ENCODE assay signal across 15 mouse cellular contexts in genomic region chr7:130640681-130641080, GRCm38 (mm10).
DNase-seq lines count a peak whose midpoint lies in the region; ATAC-seq and TF ChIP-seq lines count a peak whose summit lies in the region.
"Had no signal": no experiment of that assay in that cellular context is flagged by ENCODE, and none has a peak within 500 bp of the region (broad histone marks: within the 10 kb centered on the region; RNA-seq: fewer than 3 reads in every experiment).

No protein-coding gene starts in this region.

- 65% methylated on average over 9 of the region's 9 CpGs for WGBS in heart, adult 2 months
- WGBS in embryonic facial prominence, embryonic 14.5 days = 81% methylated on average over 9 of the region's 9 CpGs
- 76% methylated on average over 9 of the region's 9 CpGs for WGBS in liver, postnatal 0 days (ENCODE audit: insufficient replicate concordance)

- no peak for DNase-seq in heart, adult 2 months
- no peak for DNase-seq in heart, adult 18-20 months
- DNase-seq in 3134 (ENCODE audit: extremely low read depth, insufficient read length, low spot score) = peak; percentile 38
- DNase-seq in embryonic facial prominence, embryonic 14.5 days (ENCODE audit: low spot score) = peak; percentile 50
- DNase-seq in lung, postnatal 14 days = peak; percentile 56
- no peak for DNase-seq in cerebellum, postnatal 14 days
- DNase-seq in liver, postnatal 0 days = no peak
- DNase-seq: adrenal gland, adult 2 months; kidney, adult 8-10 months; thymus, adult 18-20 months had no signal

- no peaks in the 10 kb centered on the region for H3K79me2 ChIP-seq in heart, adult 2 months (replicated peaks; ENCODE audit: control insufficient read depth, insufficient read depth, low read length)

- no peak overlapping the region for H3K27ac ChIP-seq in heart, adult 2 months
- H3K27ac ChIP-seq in embryonic facial prominence, embryonic 14.5 days (replicated peaks; ENCODE audit: low read depth, low read length) = 0 out of 2 replicates have a peak overlapping the region, but pooled peaks have one; percentile 28
- H3K27ac ChIP-seq in liver, postnatal 0 days (ENCODE audit: low read depth) = no peak overlapping the region
- H3K27ac ChIP-seq: hindbrain, embryonic 13.5 days; liver, embryonic 14.5 days; midbrain, embryonic 12.5 days had no signal

- no peak for TF ChIP-seq POLR2A in heart, adult 2 months (IDR thresholded peaks at IDR 0.05; ENCODE audit: insufficient read depth, low read depth, low read length)

- no peaks in the 10 kb centered on the region for H3K27me3 ChIP-seq in heart, adult 2 months (ENCODE audit: control insufficient read depth, insufficient read depth, low read length)
- H3K27me3 ChIP-seq in embryonic facial prominence, embryonic 14.5 days (replicated peaks; ENCODE audit: control insufficient read depth, insufficient read depth, low read length) = no peaks in the 10 kb centered on the region
- no peaks in the 10 kb centered on the region for H3K27me3 ChIP-seq in liver, postnatal 0 days (ENCODE audit: insufficient read depth, low read length)
- H3K27me3 ChIP-seq: heart, embryonic 12.5 days had no signal

- H3K9me3 ChIP-seq in embryonic facial prominence, embryonic 14.5 days (ENCODE audit: control insufficient read depth, low read length) = no peaks in the 10 kb centered on the region
- H3K9me3 ChIP-seq in liver, postnatal 0 days (ENCODE audit: low read length) = no peaks in the 10 kb centered on the region
- H3K9me3 ChIP-seq: heart, embryonic 12.5 days; hindbrain, embryonic 13.5 days; midbrain, embryonic 12.5 days had no signal

- no peak overlapping the region for H3K4me3 ChIP-seq in heart, adult 2 months
- no peak overlapping the region for H3K4me3 ChIP-seq in embryonic facial prominence, embryonic 14.5 days (ENCODE audit: low read depth, low read length)
- no peak overlapping the region for H3K4me3 ChIP-seq in liver, postnatal 0 days (ENCODE audit: low read depth, low read length)
- H3K4me3 ChIP-seq: heart, embryonic 12.5 days; hindbrain, embryonic 13.5 days; midbrain, embryonic 12.5 days had no signal

- 0 out of 2 replicates have a peak, but pooled peaks cover 2% of the 10 kb centered on the region for H3K36me3 ChIP-seq in heart, adult 2 months (ENCODE audit: control insufficient read depth, insufficient read depth, low read length)
- H3K36me3 ChIP-seq in embryonic facial prominence, embryonic 14.5 days (ENCODE audit: control insufficient read depth, insufficient read depth, low read length) = no peaks in the 10 kb centered on the region
- no peaks in the 10 kb centered on the region for H3K36me3 ChIP-seq in liver, postnatal 0 days (replicated peaks; ENCODE audit: insufficient read depth, low read length)
- H3K36me3 ChIP-seq: heart, embryonic 12.5 days; hindbrain, embryonic 13.5 days; midbrain, embryonic 12.5 days had no signal

- ATAC-seq in embryonic facial prominence, embryonic 14.5 days (ENCODE audit: low read depth) = no peak
- ATAC-seq in CD4-positive, CD25-positive, alpha-beta regulatory T cell, adult 4 months = no peak
- ATAC-seq in liver, postnatal 0 days = no peak

- intact Hi-C loops in heart, adult 2 months (cut with DNase I) = no loop called here

- no peak for TF ChIP-seq CTCF in heart, adult 2 months (IDR thresholded peaks at IDR 0.05)
- TF ChIP-seq CTCF in liver, postnatal 0 days (IDR thresholded peaks at IDR 0.05; ENCODE audit: low read depth) = no peak

- H3K4me2 ChIP-seq in embryonic facial prominence, embryonic 14.5 days (ENCODE audit: low read depth, low read length) = no peak overlapping the region
- no peak overlapping the region for H3K4me2 ChIP-seq in liver, postnatal 0 days (ENCODE audit: low read depth, low read length)
- H3K4me2 ChIP-seq: heart, embryonic 12.5 days; hindbrain, embryonic 13.5 days; midbrain, embryonic 12.5 days had no signal

- TF ChIP-seq EP300 in heart, adult 2 months (IDR thresholded peaks at IDR 0.05; ENCODE audit: insufficient read depth, low read depth, low read length) = 0 out of 2 replicates have a peak, but pooled peaks have one; percentile 10
- no peak for TF ChIP-seq EP300 in liver, postnatal 0 days (IDR thresholded peaks at IDR 0.05; ENCODE audit: low read depth)

- no peak overlapping the region for H3K9ac ChIP-seq in heart, adult 2 months (ENCODE audit: low read depth, low read length)
- H3K9ac ChIP-seq in embryonic facial prominence, embryonic 14.5 days (ENCODE audit: low read depth, low read length) = no peak overlapping the region
- no peak overlapping the region for H3K9ac ChIP-seq in liver, postnatal 0 days (replicated peaks)
- H3K9ac ChIP-seq: heart, embryonic 12.5 days; hindbrain, embryonic 13.5 days; liver, embryonic 14.5 days; midbrain, embryonic 12.5 days had no signal

- peaks cover 4% of the 10 kb centered on the region for H3K4me1 ChIP-seq in heart, adult 2 months (ENCODE audit: control insufficient read depth, insufficient read depth, low read length)
- H3K4me1 ChIP-seq in embryonic facial prominence, embryonic 14.5 days (ENCODE audit: control insufficient read depth, insufficient read depth, low read length) = peaks cover 21% of the 10 kb centered on the region; the same call in 1 of the 2 replicates
- H3K4me1 ChIP-seq in liver, postnatal 0 days (ENCODE audit: insufficient read depth) = peaks cover 17% of the 10 kb centered on the region

Comparison
In these comparisons a context has a peak if more than half of its experiments do, and no peak if none do; other contexts are left out.
1. DNase-seq: peak in 3134 (single experiment), embryonic facial prominence, embryonic 14.5 days (single experiment) and lung, postnatal 14 days (single experiment); none in heart, adult 2 months (0 of 2), heart, adult 18-20 months (0 of 2), cerebellum, postnatal 14 days (0 of 2) and liver, postnatal 0 days (single experiment).